Mouse (Mus musculus) kidney, adult 2 months (tissue): ENCODE results near the gene Gm6482.
"Not testable (repeated sequence)": the region's sequence is repeated elsewhere in the genome, so short reads cannot be mapped to it uniquely, and the experiment has no call there.

Experiments used
- CTCF ChIP-seq: fragments of 200-500 bp; conservative IDR thresholded peaks from 2 replicates; pipeline ENCODE4 v1.5.1; 2011; ENCODE audit warnings: low read depth, mild to moderate bottlenecking, control low read depth, low read length, moderate library complexity, mixed read lengths; ENCODE audit not compliant: insufficient read depth, insufficient read length
- POLR2A ChIP-seq: fragments of 200-500 bp; IDR thresholded peaks from one replicate; pipeline ENCODE4 v1.6.1; 2011; ENCODE audit warnings: low read depth, low read length, control low read depth

DNA sequence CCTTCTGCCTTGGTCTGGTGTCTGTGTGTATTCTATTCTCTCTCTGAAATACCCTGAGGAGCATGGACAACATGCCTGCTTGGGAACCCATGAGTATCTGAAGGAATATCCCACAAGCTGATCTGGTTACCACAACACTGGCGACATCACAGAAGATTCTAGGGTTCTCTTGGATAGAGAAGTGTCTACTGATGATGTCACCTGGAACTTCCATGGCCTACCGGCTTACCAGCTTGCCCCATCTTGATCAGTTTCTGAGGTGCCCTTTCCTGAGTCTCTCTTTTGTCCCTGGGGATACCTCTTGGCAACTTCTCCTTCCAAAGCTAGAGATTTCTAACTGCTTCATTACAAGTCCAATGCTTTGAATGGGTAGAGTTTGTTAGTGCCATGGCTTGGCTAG lies 45.3 kb upstream of the Gm6482 start, which contains the start of gene Gm7954:
- TF ChIP-seq POLR2A, CTCF: not testable (repeated sequence)
